Mouse (Mus musculus): ENCODE measurements at regions not wholly inside any gene's neighbourhood (a gene's known extent, or its start where the extent isn't known, plus 50 kb on each side); places are given as distances from the start of the nearest gene placed in this dataset.

GRCm38 (mm10) chr17:45894166-45894565 is 138.0 kb downstream of the Vegfa start:
- TF ChIP-seq POLR2A (IDR thresholded peaks at IDR 0.05; ENCODE audit: control insufficient read depth, extremely low read depth, insufficient read depth, low read length, poor library complexity) (no peak), CTCF (IDR thresholded peaks at IDR 0.05; ENCODE audit: borderline replicate concordance, control insufficient read depth, extremely low read depth, insufficient read depth, low read length, poor library complexity) (no peak)
